Mouse (Mus musculus): Measurements from ENCODE around the gene Csmd2. TPM values are rescaled to one million over a fixed set of nuclear protein-coding genes. Genes with fewer than 3 reads are reported as not detected.

Gene Csmd2
- polyA plus RNA-seq, 1 experiment, result 0.28 TPM

- no peak for DNase-seq (ENCODE audit: low read depth)
Measured at GRCm38 (mm10) chr4:128613326-128613725, 625.7 kb downstream of the Csmd2 start.

- no peak for DNase-seq (ENCODE audit: low read depth)
Measured at GRCm38 (mm10) chr4:128615761-128616160, 628.1 kb downstream of the Csmd2 start.

Other genes starting within 250 kb of the Csmd2 start
- 0.42 and 0.82 TPM in 2 replicates for gene CK137956, start 16.9 kb upstream of the Csmd2 start, polyA plus RNA-seq (2012; rRNA removed)

Measured in gonadal fat pad, adult 2 months (tissue).